Mouse (Mus musculus): ENCODE data around the gene Rps27l. TPM values are rescaled to one million over a fixed set of nuclear protein-coding genes. Genes with fewer than 3 reads are reported as not detected.

Rps27l gene
- polyA plus RNA-seq, 1 experiment, result 75.4 TPM

DNA sequence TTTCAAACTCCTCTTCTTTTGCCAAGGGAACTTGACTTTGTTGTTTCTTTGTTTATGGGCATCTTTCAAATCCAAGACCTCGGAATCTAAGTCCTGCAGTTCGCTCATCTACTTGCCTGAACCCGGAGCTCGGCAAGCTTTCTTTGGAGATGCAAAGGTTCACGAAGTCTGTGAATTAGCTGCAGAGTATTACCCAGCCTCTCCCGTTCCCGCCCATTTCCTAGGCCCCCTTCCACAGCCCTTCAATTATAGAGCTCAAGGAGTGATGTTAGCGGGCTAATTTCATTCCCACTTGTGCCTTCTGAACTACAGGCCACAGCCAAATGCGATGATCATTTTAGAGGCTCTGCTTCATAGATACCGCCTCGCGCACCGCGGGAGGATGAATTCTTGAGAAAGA lies 25.9 kb upstream of the Rps27l start:
- DNase-seq (ENCODE audit: low read depth), result no peak

DNA sequence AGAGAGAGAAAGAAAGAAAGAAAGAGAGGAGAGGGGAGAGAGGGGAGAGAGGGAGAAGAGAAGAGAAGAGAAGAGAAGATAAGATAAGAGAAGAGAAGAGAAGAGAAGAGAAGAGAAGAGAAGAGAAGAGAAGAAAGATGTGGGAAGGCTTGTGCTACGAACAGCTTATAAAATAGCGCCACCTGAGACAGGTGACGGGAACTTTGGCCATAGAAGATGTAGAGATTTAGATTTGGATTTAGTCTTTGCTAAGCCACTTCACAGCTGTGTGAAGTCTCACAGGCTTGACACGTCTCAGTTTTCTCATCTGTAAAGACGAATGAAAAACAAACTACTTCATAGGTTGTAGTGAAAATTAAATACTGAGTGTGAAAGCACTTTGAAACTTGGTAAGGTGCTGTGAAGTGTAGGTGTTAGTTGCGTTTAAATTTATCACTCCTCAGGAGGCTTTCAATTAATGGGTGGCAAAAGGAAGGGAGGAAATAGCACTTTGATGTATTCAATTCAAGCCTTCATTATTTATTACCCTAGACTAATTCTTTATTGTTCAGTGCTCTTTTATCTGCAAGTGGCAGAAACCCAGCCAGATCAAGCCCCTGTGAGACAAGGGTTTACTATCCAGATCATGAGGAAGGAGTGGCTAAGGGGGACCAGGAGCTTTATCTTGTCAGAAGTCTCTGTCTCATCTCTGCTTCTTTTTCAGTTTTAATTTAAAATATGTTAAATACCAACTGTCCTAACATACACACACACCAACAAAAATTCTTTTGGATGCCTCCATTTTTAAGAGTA lies 25.2 kb upstream of the Rps27l start:
- DNase-seq (ENCODE audit: low read depth), result no peak

- DNase-seq (ENCODE audit: low read depth), result no peak
Observed at GRCm38 (mm10) chr9:66922076-66922475, 23.8 kb upstream of the Rps27l start.

GRCm38 (mm10) chr9:66925853-66926252 lies 20.0 kb upstream of the Rps27l start:
- no peak for DNase-seq (ENCODE audit: low read depth)

DNA sequence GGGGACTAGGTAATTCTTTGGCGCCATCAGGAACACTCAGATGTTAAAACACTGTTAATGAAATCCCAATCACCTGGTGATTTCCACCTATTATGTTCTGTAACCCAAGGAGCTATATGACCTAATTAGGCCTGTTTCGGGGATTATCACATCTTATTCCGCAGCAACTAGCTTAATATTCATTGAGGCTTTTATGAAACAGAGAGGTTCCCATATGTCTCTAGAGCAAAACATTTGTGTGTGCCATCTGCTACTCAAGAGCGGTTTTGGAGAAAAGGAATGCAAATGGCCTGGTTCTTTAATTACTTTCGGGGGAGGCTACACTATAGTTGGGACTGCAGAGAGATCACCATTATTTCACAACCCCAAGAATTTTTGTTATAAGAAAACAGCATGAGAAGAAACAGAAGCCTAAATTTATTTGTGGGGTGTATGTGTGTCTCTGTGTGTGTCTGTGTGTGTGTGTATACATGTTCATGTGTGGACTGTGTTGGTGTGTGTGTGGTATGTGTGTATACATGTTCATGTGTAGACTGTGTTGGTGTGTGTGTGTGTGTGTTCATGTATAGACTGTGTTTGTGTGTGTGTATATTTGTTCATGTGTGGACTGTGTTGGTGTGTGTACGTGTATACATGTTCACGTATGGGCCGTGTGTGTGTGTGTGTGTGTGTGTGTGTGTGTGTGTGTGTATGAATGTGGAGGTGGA lies 18.0 kb upstream of the Rps27l start:
- DNase-seq (ENCODE audit: low read depth), result no peak

- no peak for DNase-seq (ENCODE audit: low read depth)
Observed at GRCm38 (mm10) chr9:66930351-66930750, 15.5 kb upstream of the Rps27l start.

DNA sequence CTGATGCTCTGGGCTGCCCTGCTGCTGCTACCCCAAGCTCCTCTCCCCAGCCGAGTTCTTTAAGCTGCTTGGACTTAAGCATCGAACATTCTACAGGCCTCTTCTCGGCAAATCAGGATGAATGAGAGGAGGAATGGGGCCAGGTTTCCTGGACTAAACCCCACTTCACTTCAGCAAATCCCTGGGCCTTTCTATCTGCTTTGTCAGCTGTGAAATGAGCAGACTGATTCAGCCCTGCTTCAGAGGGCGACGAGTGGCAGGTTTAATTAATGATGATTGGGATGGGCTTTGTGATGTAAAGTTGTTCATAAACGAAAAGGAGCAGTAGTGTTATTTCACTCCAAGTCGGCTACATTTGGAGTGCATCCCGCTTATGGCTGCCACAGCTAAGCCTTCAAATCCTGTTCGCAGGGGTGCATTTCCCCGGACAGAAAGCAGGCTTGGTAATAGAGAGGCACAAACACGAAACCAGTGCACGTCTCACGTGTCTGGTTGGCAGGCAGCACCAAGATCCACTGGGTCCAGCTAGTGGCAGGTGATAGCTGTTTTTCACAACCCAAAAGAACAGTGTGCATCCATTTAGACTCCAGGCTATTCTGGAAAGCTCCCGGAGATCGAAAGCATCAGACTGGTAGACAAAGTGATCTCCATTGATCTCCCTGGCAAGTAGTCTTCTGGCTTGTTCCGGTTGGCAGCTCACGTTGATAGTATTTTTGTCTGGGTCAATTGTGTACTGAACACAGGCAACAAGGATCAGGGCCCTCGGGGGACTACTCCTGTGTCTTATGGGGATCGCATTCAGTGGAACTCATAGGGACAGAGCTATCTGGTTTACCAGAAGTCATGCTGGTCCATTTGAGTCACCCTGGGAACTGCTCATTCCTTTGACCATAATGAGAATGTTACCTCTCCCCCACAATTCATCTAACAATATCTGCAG lies 11.7 kb upstream of the Rps27l start:
- DNase-seq (ENCODE audit: low read depth), result no peak

DNA sequence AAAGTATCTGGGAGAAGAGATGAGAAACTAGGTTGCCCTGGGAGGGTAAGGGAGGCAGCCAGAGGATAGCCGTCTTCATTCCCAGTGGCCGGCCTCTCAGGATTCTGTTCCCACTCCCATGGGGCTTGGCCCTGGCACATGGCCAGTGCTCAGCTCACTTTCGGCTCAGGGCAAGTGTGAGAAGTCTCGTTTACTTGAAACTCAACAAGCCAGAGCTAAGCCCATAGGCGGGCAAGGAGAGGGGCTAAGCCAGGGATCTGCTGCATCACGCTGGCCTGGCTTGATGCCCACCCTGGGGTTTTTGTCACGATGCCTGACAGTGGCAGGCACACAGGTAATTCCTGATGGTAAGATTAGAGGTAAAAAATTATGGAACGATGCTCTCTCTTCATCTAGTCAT lies 8.4 kb upstream of the Rps27l start:
- no peak for DNase-seq (ENCODE audit: low read depth)

GRCm38 (mm10) chr9:66938836-66939235 lies 7.0 kb upstream of the Rps27l start:
- DNase-seq (ENCODE audit: low read depth), result no peak

DNA sequence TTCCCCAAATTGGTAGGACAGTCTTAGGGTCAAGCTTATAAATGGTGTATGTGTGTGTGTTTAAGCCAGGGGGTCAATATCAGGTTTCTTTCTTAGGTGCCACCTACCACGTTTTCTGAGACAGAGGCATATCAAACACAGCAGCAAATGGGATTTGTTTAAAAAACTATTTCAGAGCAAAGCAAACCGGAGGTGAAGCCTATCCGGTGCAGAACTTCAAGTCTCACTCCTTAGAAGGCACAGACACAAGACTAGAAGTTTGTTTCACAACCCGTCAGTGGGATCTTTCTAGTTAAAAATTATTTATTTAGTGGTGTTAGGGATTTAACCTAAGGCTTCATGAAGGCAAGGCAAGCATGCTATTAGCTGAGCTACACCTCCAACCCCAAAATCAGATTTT lies 725 bp upstream of the Rps27l start:
- no peak for DNase-seq (ENCODE audit: low read depth)

DNA sequence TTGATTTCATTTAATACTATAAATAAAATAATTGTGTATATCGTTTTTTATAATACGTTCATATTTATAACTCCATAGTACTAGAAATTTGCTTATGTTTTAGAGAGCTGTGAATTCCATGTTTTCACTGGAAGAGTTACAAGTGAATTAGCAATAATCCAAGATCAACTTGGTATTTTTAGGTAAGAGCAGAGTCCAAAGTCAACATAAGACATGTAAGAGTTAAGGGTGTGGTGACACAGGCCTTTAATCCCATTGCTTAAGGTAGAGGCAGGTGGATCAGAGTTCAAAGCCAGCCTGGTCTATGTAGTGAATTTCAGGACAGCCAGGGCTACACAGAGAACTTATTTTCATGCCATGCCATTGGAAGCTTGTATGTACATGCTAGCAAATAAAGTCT lies 2.6 kb downstream of the Rps27l start:
- DNase-seq (ENCODE audit: low read depth), result peak; percentile 47

DNA sequence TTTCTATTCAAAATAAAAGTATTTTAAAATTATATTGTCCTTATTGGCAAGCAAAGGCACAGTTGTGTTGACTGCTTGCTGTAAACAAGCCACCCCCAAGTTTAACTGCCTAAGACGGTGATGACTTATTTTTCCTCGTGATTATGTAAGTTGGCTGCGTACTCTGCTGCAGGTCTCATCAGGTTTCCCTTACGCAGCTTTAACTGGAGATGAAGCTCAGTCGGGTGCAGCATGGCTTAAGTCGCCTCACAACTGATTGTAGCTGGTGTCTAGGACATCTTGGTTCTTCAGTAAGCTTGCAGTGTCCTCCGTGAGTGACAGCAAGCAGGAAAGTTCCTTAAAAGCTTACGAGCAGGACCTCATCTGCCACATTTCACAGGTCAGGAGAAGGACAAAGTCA lies 6.4 kb downstream of the Rps27l start:
- DNase-seq (ENCODE audit: low read depth), result no peak

DNA sequence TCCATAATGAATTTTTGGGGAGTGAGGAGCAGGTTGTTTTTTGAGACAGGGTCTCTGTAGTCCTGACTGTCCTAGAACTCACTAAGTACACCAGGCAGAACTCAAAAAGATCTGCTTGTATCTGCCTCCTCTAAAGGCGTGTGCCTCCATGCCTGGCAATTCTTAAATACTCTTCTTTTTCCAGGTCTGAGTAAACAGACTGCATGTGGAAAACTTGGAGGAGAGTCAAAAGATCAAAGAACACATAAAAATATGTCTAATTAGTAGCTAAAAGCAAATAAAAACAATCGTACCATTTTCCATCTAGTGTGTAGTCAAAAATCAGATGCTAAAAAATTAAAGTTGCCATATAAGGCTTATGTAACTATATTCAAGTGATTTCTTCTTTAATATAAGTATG lies 7.0 kb downstream of the Rps27l start:
- no peak for DNase-seq (ENCODE audit: low read depth)

- DNase-seq (ENCODE audit: low read depth), result no peak
Observed at GRCm38 (mm10) chr9:66957451-66957850, 11.6 kb downstream of the Rps27l start.

- no peak for DNase-seq (ENCODE audit: low read depth)
Observed at GRCm38 (mm10) chr9:66961478-66961877, 15.6 kb downstream of the Rps27l start.

GRCm38 (mm10) chr9:66967492-66967891 lies 21.6 kb downstream of the Rps27l start:
- no peak for DNase-seq (ENCODE audit: low read depth)

- no peak for DNase-seq (ENCODE audit: low read depth)
Observed at GRCm38 (mm10) chr9:66971116-66971515, 25.2 kb downstream of the Rps27l start.

DNA sequence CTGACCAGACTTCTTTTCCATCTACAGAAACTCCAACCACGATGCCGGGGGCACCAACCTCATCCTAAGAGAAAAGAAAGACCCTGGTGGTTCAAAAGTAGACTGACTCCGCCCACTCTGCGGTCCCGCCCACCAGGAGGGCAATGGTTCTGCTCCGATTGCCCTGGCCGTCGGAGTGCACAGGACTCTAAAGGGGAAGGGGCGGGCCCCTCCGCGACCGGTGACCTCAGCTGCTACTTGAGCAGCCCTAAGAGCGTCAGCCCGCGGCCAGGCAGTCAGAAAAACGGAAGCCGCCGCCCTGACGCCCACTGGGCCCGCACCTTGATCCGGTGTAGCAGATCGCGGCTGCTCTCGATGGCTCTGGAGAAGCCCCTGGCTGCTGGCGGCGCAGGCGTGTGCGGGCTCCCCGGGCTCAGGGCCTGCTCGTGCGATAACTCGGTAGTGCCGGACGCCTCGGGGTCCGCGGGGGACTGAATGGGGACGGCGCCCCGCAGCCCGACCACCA lies 28.9 kb downstream of the Rps27l start:
- no peak for DNase-seq (ENCODE audit: low read depth)

DNA sequence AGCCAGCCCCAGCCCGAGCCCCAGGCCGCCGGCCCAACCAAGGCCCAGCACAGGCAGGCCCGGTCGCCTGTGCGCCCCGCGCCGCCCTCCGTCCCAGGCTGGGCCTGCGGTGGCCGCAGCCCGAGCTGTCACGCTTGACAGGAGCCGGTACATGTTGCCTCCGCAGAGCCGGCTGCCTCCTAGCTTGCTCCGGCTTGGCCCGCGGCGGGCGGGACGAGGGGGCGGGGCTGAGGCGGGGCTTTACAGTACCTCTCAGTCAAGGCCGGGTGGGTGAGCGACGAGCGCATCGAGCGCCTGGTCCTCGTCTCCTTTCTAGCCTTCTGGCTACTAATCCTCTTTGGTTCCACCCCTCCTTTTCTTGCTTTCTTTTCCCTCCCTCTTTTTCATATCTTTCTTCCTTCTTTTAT lies 29.4 kb downstream of the Rps27l start, which contains the start of gene Lactb:
TSS of gene Lactb (minus strand) at position 246 of the 407 bp plus-strand sequence.
- no peak for DNase-seq (ENCODE audit: low read depth)

DNA sequence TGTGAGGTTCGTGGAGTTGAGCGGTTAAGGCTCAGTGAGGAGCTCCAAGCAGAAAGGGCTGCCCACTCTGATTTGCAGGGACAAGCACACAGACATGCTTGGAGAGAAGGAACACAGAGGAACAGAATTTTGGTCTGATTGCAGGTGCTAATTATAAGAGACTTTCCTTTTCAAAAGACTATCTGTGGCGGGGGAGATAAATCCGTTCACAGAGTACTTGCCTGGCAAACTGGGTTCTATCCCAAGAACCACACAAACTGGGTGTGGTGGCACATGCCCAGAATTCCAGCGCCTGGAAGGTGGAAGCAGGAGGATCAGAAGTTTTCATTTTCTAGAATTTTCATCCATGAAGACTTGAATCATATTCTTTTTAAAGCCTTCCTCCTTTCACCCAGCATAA lies 31.2 kb downstream of the Rps27l start:
- no peak for DNase-seq (ENCODE audit: low read depth)

GRCm38 (mm10) chr9:66977982-66978381 lies 32.1 kb downstream of the Rps27l start:
- DNase-seq (ENCODE audit: low read depth), result no peak

DNA sequence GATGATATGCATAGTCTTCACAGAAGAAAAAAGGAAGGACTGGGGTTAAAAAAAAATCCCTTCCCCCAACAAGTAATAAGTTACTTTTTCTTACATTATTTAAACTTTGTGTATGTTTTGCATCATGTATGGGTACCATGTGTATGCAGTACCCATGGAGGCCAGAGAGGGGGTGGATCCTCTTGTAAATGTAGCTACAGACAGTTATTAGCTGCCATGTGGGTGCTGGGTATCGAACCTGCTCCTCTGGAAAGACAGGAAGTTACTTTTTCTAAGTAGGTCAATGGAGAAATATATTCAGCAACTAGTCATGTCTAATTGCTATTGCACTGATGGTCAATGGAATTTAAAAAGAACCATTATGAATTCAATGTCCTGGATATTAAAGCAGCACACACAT lies 32.6 kb downstream of the Rps27l start:
- DNase-seq (ENCODE audit: low read depth), result no peak
